In genomic region chr10:88768961-88769360, GRCm38 (mm10) we compare ENCODE assay signal across 25 mouse cellular contexts. TPM values are rescaled to one million over a fixed set of nuclear protein-coding genes. Genes with fewer than 3 reads are reported as not detected.
DNase-seq lines count a peak whose midpoint lies in the region; ATAC-seq and TF ChIP-seq lines count a peak whose summit lies in the region.
"Had no signal": no experiment of that assay in that cellular context is flagged by ENCODE, and none has a peak within 500 bp of the region (broad histone marks: within the 10 kb centered on the region; RNA-seq: fewer than 3 reads in every experiment).

No protein-coding gene starts in this region.

- no peak overlapping the region for H3K4me3 ChIP-seq in MEL (ENCODE audit: control insufficient read depth in 1 of 2, insufficient read depth in 1 of 2, low read depth in 2 of 2, low read length in 2 of 2)
- H3K4me3 ChIP-seq: embryonic facial prominence, embryonic 13.5 days; erythroblast, embryonic 14.5 days; forebrain, embryonic 12.5 days; forebrain, embryonic 15.5 days; gastrocnemius, adult 2 months; heart, embryonic 10.5 days; hindbrain, embryonic 13.5 days; intestine, embryonic 15.5 days had no signal

- TF ChIP-seq POLR2A in MEL (IDR thresholded peaks at IDR 0.05; ENCODE audit: control insufficient read depth in 1 of 2, insufficient read depth in 1 of 2, low read depth in 1 of 2, low read length in 2 of 2, poor library complexity in 1 of 2): no peak

- H3K27ac ChIP-seq in MEL (ENCODE audit: control insufficient read depth, low read depth, low read length): peak overlapping the region; percentile 86
- H3K27ac ChIP-seq: embryonic facial prominence, embryonic 13.5 days; forebrain, embryonic 12.5 days; forebrain, embryonic 15.5 days; gastrocnemius, adult 2 months; heart, embryonic 10.5 days; hindbrain, embryonic 13.5 days; intestine, embryonic 15.5 days had no signal

- peak overlapping the region; percentile 15 for H3K9ac ChIP-seq in MEL (ENCODE audit: control insufficient read depth, low read depth, low read length, poor library complexity, severe bottlenecking)
- H3K9ac ChIP-seq: embryonic facial prominence, embryonic 13.5 days; forebrain, embryonic 12.5 days; forebrain, embryonic 15.5 days; hindbrain, embryonic 13.5 days; intestine, embryonic 15.5 days had no signal

- no peaks in the 10 kb centered on the region for H3K9me3 ChIP-seq in MEL (replicated peaks; ENCODE audit: insufficient read depth, low read length)
- H3K9me3 ChIP-seq: embryonic facial prominence, embryonic 13.5 days; forebrain, embryonic 12.5 days; forebrain, embryonic 15.5 days; heart, embryonic 10.5 days; hindbrain, embryonic 13.5 days; intestine, embryonic 15.5 days had no signal

- peak; percentile 20 for DNase-seq in thymus, postnatal 0 days (ENCODE audit: low spot score)
- DNase-seq in thymus, postnatal 4 days: no peak
- DNase-seq in MEL (ENCODE audit: low read depth, low spot score): peak; percentile 78
- no peak for DNase-seq in adrenal gland, adult 2 months
- DNase-seq in frontal cortex, postnatal 10 days (ENCODE audit: low spot score in 2 of 2): no peak
- DNase-seq in frontal cortex, postnatal 25 days (ENCODE audit: low spot score in 2 of 2): no peak
- DNase-seq: adrenal gland, postnatal 10 days; adrenal gland, postnatal 36 days; cerebellum, adult 18-20 months; cerebellum, adult 9-10 months; cerebellum, postnatal 14 days; gastrocnemius, adult 2 months; gastrocnemius, postnatal 14 days; heart, adult 18-20 months; kidney, adult 11 months had no signal

- no peak for TF ChIP-seq RAD21 in MEL (IDR thresholded peaks at IDR 0.05; ENCODE audit: low read depth, low read length)

- H3K4me1 ChIP-seq in MEL (ENCODE audit: control insufficient read depth in 1 of 2, insufficient read depth in 2 of 2, low read length in 2 of 2): peaks cover 16 to 24% of the 10 kb centered on the region in 2 experiments
- H3K4me1 ChIP-seq: embryonic facial prominence, embryonic 13.5 days; forebrain, embryonic 12.5 days; forebrain, embryonic 15.5 days; heart, embryonic 10.5 days; hindbrain, embryonic 13.5 days; intestine, embryonic 15.5 days had no signal

- H3K79me2 ChIP-seq in MEL (ENCODE audit: control insufficient read depth, insufficient read depth, low read length, poor library complexity): no peaks in the 10 kb centered on the region

- no peak for TF ChIP-seq CTCF in MEL (IDR thresholded peaks at IDR 0.05 in 2 of 3, conservative IDR thresholded peaks at IDR 0.05 in 1 of 3; ENCODE audit: control insufficient read depth in 1 of 3, insufficient read depth in 1 of 3, low read depth in 2 of 3, low read length in 3 of 3, poor library complexity in 1 of 3, severe bottlenecking in 1 of 3)

- peak; percentile 45; the same call in 1 of the 2 replicates for ATAC-seq in megakaryocyte, adult 5-6 weeks (ENCODE audit: poor library complexity, severe bottlenecking)
- ATAC-seq: activated CD4-positive, CD25-positive, alpha-beta regulatory T cell, adult 4 months; forebrain, embryonic 15.5 days; hindbrain, embryonic 16.5 days; intestine, embryonic 15.5 days had no signal

- peaks cover 27 to 28% of the 10 kb centered on the region in 2 experiments for H3K36me3 ChIP-seq in MEL (ENCODE audit: control insufficient read depth in 1 of 2, insufficient read depth in 2 of 2, low read length in 2 of 2)

- TF ChIP-seq EP300 in MEL (IDR thresholded peaks at IDR 0.05; ENCODE audit: low read depth in 1 of 2, low read length in 2 of 2): peak; percentile 97 to 98

- no peaks in the 10 kb centered on the region for H3K27me3 ChIP-seq in MEL (ENCODE audit: control insufficient read depth in 1 of 2, insufficient read depth in 2 of 2, low read length in 2 of 2)
- H3K27me3 ChIP-seq: embryonic facial prominence, embryonic 13.5 days; forebrain, embryonic 12.5 days; forebrain, embryonic 15.5 days; hindbrain, embryonic 13.5 days; intestine, embryonic 15.5 days had no signal

TF ChIP-seq in MEL, 35 proteins besides CTCF, POLR2A, EP300 and RAD21:
- TF ChIP-seq MYC (IDR thresholded peaks at IDR 0.05; ENCODE audit: low read depth, low read length) (peak; percentile 41; the same call in 1 of the 2 replicates), USF2 (IDR thresholded peaks at IDR 0.05; ENCODE audit: borderline replicate concordance in 1 of 2, insufficient read depth in 1 of 2, low read depth in 1 of 2, low read length in 2 of 2) (no peak), GATA1 (IDR thresholded peaks at IDR 0.05; ENCODE audit: low read depth, low read length) (peak; percentile 99), POLR2AphosphoS2 (IDR thresholded peaks at IDR 0.05; ENCODE audit: low read length) (0 out of 2 replicates have a peak, but pooled peaks have one; percentile 30), ZNF384 (IDR thresholded peaks at IDR 0.05; ENCODE audit: low read depth, low read length) (no peak), CHD1 (IDR thresholded peaks at IDR 0.05; ENCODE audit: low read depth, low read length) (no peak), ELF1 (IDR thresholded peaks at IDR 0.05; ENCODE audit: low read depth, low read length) (peak; percentile 64; the same call in 1 of the 2 replicates), KAT2A (conservative IDR thresholded peaks at IDR 0.05; ENCODE audit: low read depth, low read length) (peak; percentile 39), ZMIZ1 (IDR thresholded peaks at IDR 0.05; ENCODE audit: low read depth, low read length) (no peak), NRF1 (IDR thresholded peaks at IDR 0.05; ENCODE audit: insufficient read depth, low read depth, low read length, poor library complexity, severe bottlenecking) (no peak), NELFE (IDR thresholded peaks at IDR 0.05; ENCODE audit: low read depth, low read length) (no peak), JUND (IDR thresholded peaks at IDR 0.05; ENCODE audit: low read depth, low read length) (peak; percentile 69), ZKSCAN1 (IDR thresholded peaks at IDR 0.05; ENCODE audit: low read depth, low read length) (no peak), UBTF (IDR thresholded peaks at IDR 0.05; ENCODE audit: borderline replicate concordance, insufficient read depth, low read depth, low read length) (no peak), CHD2 (IDR thresholded peaks at IDR 0.05; ENCODE audit: low read length) (peak; percentile 22; the same call in 1 of the 2 replicates), TBP (IDR thresholded peaks at IDR 0.05; ENCODE audit: low read depth, low read length) (0 out of 2 replicates have a peak, but pooled peaks have one; percentile 16), SMC3 (IDR thresholded peaks at IDR 0.05; ENCODE audit: low read depth, low read length) (no peak), MXI1 (IDR thresholded peaks at IDR 0.05; ENCODE audit: low read depth, low read length) (peak; percentile 62; the same call in 1 of the 2 replicates), MAFK (IDR thresholded peaks at IDR 0.05; ENCODE audit: borderline replicate concordance, low read depth, low read length) (no peak), RCOR1 (IDR thresholded peaks at IDR 0.05; ENCODE audit: low read depth, low read length) (peak; percentile 85), BHLHE40 (IDR thresholded peaks at IDR 0.05; ENCODE audit: borderline replicate concordance, low read depth, low read length) (no peak), TAL1 (IDR thresholded peaks at IDR 0.05; ENCODE audit: low read length) (peak; percentile 34; the same call in 1 of the 2 replicates), MEF2A (IDR thresholded peaks at IDR 0.05; ENCODE audit: extremely low read depth, insufficient replicate concordance, low read depth, low read length, poor library complexity, severe bottlenecking) (no peak), MAZ (IDR thresholded peaks at IDR 0.05; ENCODE audit: low read depth, low read length) (no peak), GABPA (IDR thresholded peaks at IDR 0.05; ENCODE audit: low read depth, low read length) (no peak), MAX (IDR thresholded peaks at IDR 0.05; ENCODE audit: low read length) (no peak), SIN3A (IDR thresholded peaks at IDR 0.05; ENCODE audit: low read length) (peak; percentile 88), POLR2AphosphoS5 (IDR thresholded peaks at IDR 0.05; ENCODE audit: borderline replicate concordance, low read depth, low read length) (no peak), E2F4 (IDR thresholded peaks at IDR 0.05; ENCODE audit: borderline replicate concordance, low read depth, low read length) (no peak), ZC3H11A (IDR thresholded peaks at IDR 0.05; ENCODE audit: low read depth, low read length) (no peak), TCF12 (IDR thresholded peaks at IDR 0.05; ENCODE audit: low read depth, low read length) (peak; percentile 85), USF1 (IDR thresholded peaks at IDR 0.05; ENCODE audit: low read depth, low read length) (no peak), ETS1 (IDR thresholded peaks at IDR 0.05; ENCODE audit: low read depth, low read length) (peak; percentile 82), MYB (IDR thresholded peaks at IDR 0.05; ENCODE audit: low read depth, low read length) (peak; percentile 92), HCFC1 (IDR thresholded peaks at IDR 0.05; ENCODE audit: low read depth, low read length) (0 out of 2 replicates have a peak, but pooled peaks have one; percentile 36)

RNA-seq across cellular contexts. Expression of gene Arl1, which starts 38.3 kb away (rescaled TPM):
- polyA plus RNA-seq in thymus, postnatal 0 days (2015; fragmentation: Nextera tagmentation; extraction: Ambion mirVana): 114 and 124 TPM in 2 replicates
- total RNA-seq in MEL (2012; rRNA removed): 47.4 and 51.7 TPM in 2 replicates
- 10 to 100 TPM in 1 of 2 experiments, not detected in 1; 93.6 TPM for polyA plus RNA-seq in MEL (2012; ENCODE audit: insufficient read depth in 1 of 2, insufficient read length in 2 of 2, low read depth in 1 of 2, low replicate concordance in 2 of 2, missing spikeins in 1 of 2)
- 76.8 and 80.8 TPM in 2 replicates for total RNA-seq in megakaryocyte, adult 5-6 weeks (2015)
- 72.0 and 81.6 TPM in 2 replicates for total RNA-seq in megakaryocyte, adult 5-6 weeks (2017)
- total RNA-seq in adrenal gland, adult 2 months (2021): 100 to 1,000 TPM in 1 of 2 experiments, 10 to 100 TPM in 1; 98.5 to 103 TPM
- polyA plus RNA-seq in adrenal gland, adult 2 months (2012; rRNA removed): 20.3 and 28.1 TPM in 2 replicates

RNA-seq across cellular contexts. Expression of gene Utp20, which starts 57.6 kb away (rescaled TPM):
- polyA plus RNA-seq in thymus, postnatal 0 days (2015; fragmentation: Nextera tagmentation; extraction: Ambion mirVana): 9.5 and 9.8 TPM in 2 replicates
- total RNA-seq in MEL (2012; rRNA removed): 60.6 and 62.8 TPM in 2 replicates
- 100 to 1,000 TPM in 1 of 2 experiments, 10 to 100 TPM in 1; 56.5 to 138 TPM for polyA plus RNA-seq in MEL (2012; ENCODE audit: insufficient read depth in 1 of 2, insufficient read length in 2 of 2, low read depth in 1 of 2, low replicate concordance in 2 of 2, missing spikeins in 1 of 2)
- total RNA-seq in megakaryocyte, adult 5-6 weeks (2015): 16.0 and 22.9 TPM in 2 replicates
- 11.1 and 11.2 TPM in 2 replicates for total RNA-seq in megakaryocyte, adult 5-6 weeks (2017)
- total RNA-seq in adrenal gland, adult 2 months (2021): 10 to 100 TPM; 18.5 to 26.3 TPM
- 1.8 and 2.9 TPM in 2 replicates for polyA plus RNA-seq in adrenal gland, adult 2 months (2012; rRNA removed)

Comparison
In these comparisons a context has a peak if more than half of its experiments do, and no peak if none do; other contexts are left out.
1. DNase-seq: peak in thymus, postnatal 0 days (single experiment) and MEL (single experiment); none in thymus, postnatal 4 days (single experiment), adrenal gland, adult 2 months (single experiment), frontal cortex, postnatal 10 days (0 of 2) and frontal cortex, postnatal 25 days (0 of 2).